Mouse (Mus musculus) forebrain, embryonic 13.5 days (tissue): ENCODE measurements around the gene Trim47. TPM values are rescaled to one million over a fixed set of nuclear protein-coding genes. Genes with fewer than 3 reads are reported as not detected.

ENCODE experiments used
- polyA plus RNA-seq: library from polyadenylated mRNA; unstranded; fragments of >200 nt; fragmentation: Nextera tagmentation; extraction: Ambion mirVana; gene quantifications from 2 replicates; pipeline ENCODE4 v1.2.1, GENCODE M21; 2015

The Trim47 gene
- polyA plus RNA-seq, 1 experiment from 2014 or later, result 2.8 TPM

Other genes starting within 250 kb of the Trim47 start
- gene Smim5, start 227.2 kb downstream of the Trim47 start, polyA plus RNA-seq, result 1.4 and 1.5 TPM in 2 replicates
- gene Smim6, start 215.2 kb downstream of the Trim47 start, polyA plus RNA-seq, result 0.80 and 0.86 TPM in 2 replicates
- 56.1 and 62.4 TPM in 2 replicates for gene Sap30bp, start 193.9 kb downstream of the Trim47 start, polyA plus RNA-seq
- 24.4 and 29.6 TPM in 2 replicates for gene Recql5, start 193.7 kb downstream of the Trim47 start, polyA plus RNA-seq
- 0.21 and 0.38 TPM in 2 replicates for gene Itgb4, start 152.5 kb downstream of the Trim47 start, polyA plus RNA-seq
- gene Galk1, start 114.5 kb downstream of the Trim47 start, polyA plus RNA-seq, result 74.8 and 86.1 TPM in 2 replicates
- 2,689 and 2,766 TPM in 2 replicates for gene H3f3b, start 99.2 kb downstream of the Trim47 start, polyA plus RNA-seq
- 38.0 and 42.3 TPM in 2 replicates for gene Unk, start 96.9 kb downstream of the Trim47 start, polyA plus RNA-seq
- 0.84 and 0.98 TPM in 2 replicates for gene Unc13d, start 49.2 kb downstream of the Trim47 start, polyA plus RNA-seq
- gene Wbp2, start 40.2 kb downstream of the Trim47 start, polyA plus RNA-seq, result 114 and 115 TPM in 2 replicates
- 1.2 and 1.6 TPM in 2 replicates for gene Trim65, start 3.9 kb upstream of the Trim47 start, polyA plus RNA-seq
- 79.8 and 86.1 TPM in 2 replicates for gene Mrpl38, start 11.7 kb upstream of the Trim47 start, polyA plus RNA-seq
- 58.5 and 71.5 TPM in 2 replicates for gene Fbf1, start 41.0 kb upstream of the Trim47 start, polyA plus RNA-seq
- 75.3 and 81.6 TPM in 2 replicates for gene Ten1, start 71.6 kb upstream of the Trim47 start, polyA plus RNA-seq
- 35.0 and 43.3 TPM in 2 replicates for gene Acox1, start 71.8 kb upstream of the Trim47 start, polyA plus RNA-seq
- gene Evpl, start 110.9 kb upstream of the Trim47 start, polyA plus RNA-seq, result 0.12 and 0.14 TPM in 2 replicates
- 71.8 and 72.1 TPM in 2 replicates for gene Srp68, start 147.0 kb upstream of the Trim47 start, polyA plus RNA-seq
- 0.09 and 0.16 TPM in 2 replicates for gene Galr2, start 153.7 kb upstream of the Trim47 start, polyA plus RNA-seq
- 88.9 and 89.2 TPM in 2 replicates for gene Exoc7, start 180.0 kb upstream of the Trim47 start, polyA plus RNA-seq
- gene Foxj1, start 208.2 kb upstream of the Trim47 start, polyA plus RNA-seq, result 8.1 and 10.6 TPM in 2 replicates